Mouse (Mus musculus): ENCODE results near the gene Pgap2. TPM values are rescaled to one million over a fixed set of nuclear protein-coding genes. Genes with fewer than 3 reads are reported as not detected.

Pgap2 gene
- 35.3 TPM for total RNA-seq (2023)

DNA sequence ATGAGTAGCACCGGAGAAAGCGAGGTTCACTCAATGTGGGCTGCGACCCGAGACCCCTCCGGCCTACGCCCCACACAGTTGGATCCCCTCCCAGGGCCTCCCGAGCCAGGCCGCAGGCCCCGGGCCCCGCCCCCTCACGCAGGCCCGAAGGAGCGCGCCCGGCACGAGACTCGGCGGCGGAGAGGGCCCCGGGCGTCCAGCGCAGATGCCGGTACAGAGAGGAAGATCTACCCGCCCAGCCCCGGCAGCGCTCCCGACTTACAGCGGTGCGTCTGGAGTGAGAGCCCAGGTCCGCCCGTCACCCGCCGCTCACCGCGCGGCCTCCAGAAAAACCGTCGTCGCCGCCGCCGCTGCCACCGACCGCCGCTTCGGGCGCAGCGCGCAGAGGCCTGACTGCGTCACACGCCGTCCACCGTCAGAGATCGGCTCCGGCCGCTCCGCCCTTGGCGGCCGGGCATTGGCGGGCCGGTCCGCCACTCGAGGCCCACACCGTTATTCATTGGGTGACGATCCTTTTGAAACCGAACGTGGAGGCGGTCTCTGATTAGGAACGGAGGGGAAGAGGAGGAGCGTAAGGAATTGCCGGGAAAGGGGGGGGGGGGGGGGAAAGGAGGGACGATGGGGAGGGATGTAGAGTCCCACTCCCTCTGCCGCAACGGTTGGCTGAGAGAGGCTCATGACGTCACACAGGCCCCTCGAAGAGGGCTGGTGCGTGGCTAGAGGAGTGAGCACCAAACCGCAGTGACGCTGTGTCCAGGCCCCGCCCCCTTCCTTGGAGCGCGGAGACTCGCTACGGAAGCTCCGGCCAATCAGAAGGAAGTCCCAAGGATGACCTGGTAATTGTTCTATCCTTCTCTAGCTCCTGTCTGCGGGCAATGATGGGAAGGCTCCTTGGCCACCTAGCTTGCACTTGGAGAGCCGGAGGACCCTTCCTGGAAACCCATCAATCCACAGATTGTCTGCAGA lies at the start of gene Pgap2, which contains the start of gene Nup98:
Pgap2 (plus strand) TSS at position 453 of the 966 bp plus-strand sequence.
Nup98 (minus strand) TSS at position 421 of the 966 bp plus-strand sequence.

DNA sequence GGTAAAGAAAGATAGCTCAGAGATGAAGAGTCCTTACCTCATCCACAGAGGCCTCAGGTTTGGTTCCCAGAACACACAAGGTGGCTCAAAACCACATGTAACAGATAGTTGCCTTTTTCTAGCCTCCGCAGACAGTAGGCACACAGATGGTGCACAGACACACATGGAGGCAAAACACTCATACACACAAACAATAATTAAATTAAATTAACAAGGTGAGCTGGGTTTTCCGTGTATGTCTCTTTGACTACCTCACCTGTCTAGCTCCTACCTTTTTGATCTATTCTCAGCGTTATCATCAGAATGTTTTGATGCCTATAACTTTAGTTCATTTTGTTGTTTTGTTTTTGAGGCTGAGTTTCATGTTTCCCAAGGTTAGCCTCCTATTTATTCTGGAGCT lies 45.9 kb downstream of the Pgap2 start, which contains the start of gene Rhog:
Rhog (minus strand) TSS at position 101 of the 400 bp plus-strand sequence.

DNA sequence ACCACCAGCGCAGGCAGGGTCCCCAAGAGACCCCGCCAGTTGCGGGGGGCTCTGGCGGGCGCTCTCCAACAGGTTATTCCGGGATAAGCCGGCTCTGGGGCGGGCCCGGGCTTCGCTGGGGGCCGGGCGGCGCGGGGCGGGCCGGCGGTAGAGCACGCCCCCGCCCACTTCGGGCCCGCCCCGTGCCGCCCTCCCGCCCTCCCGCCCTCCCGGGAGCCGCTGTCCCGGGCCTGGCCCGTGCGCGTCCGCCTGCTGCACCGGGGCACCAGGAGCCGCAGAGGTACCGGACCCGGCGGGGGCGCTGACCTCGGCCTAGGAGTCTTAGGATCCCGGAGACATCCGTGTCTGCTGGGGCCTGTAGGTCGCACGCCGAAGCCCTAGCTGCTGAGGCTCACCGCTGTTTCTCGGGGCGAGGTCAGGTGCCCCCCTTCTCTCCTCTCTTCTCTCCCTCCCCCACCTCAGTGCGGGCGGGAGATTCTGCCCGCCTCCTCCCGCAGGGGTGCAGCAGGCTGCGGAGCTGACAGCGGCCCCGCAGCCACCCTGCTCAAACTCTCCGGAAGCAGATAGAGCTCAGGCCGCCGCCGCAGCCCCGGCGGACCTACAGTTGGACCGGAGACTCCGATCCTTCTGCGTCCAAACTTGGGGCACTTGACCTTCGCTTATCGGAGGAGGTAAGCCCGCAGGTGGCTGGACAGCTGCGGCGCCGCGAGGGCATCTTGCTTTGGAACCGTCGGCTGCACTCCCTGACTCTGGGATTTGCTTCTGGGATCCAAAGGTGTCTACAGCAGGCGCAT lies 57.8 kb downstream of the Pgap2 start, which contains the start of gene Stim1:
Stim1 (plus strand) TSS at position 206 of the 794 bp plus-strand sequence.

Other genes starting within 250 kb of the Pgap2 start
- 8.1 TPM for gene Il18bp, start 191.5 kb upstream of the Pgap2 start, total RNA-seq (2023)
- 31.0 TPM for gene Rnf121, start 144.7 kb upstream of the Pgap2 start, total RNA-seq (2023)
- gene Xndc1, start 144.7 kb upstream of the Pgap2 start, total RNA-seq (2023), result 47.9 TPM
- 7.1 TPM for gene Xntrpc, start 144.5 kb upstream of the Pgap2 start, total RNA-seq (2023)
- not detected for gene Trpc2, start 127.1 kb upstream of the Pgap2 start, total RNA-seq (2023)
- gene Art1, start 108.5 kb upstream of the Pgap2 start, total RNA-seq (2023), result 0.40 TPM
- gene Art5, start 100.7 kb upstream of the Pgap2 start, total RNA-seq (2023), result 0.49 TPM
- gene Chrna10, start 93.4 kb upstream of the Pgap2 start, total RNA-seq (2023), result not detected
- 98.7 TPM for gene Nup98, start within 50 bp of the Pgap2 start, total RNA-seq (2023)
- gene Rhog, start 45.8 kb downstream of the Pgap2 start, total RNA-seq (2023), result 157 TPM
- 174 TPM for gene Stim1, start 57.6 kb downstream of the Pgap2 start, total RNA-seq (2023)
- gene Rrm1, start 231.5 kb downstream of the Pgap2 start, total RNA-seq (2023), result 34.5 TPM

All from CD8-positive naive resting alpha-beta T cell, adult 57 days (primary cell).